Mouse (Mus musculus): ENCODE measurements around the gene Gm3336.

- no peak for TF ChIP-seq ZNF384 (IDR thresholded peaks at IDR 0.05; ENCODE audit: low read depth, low read length)
- TF ChIP-seq CHD2 (IDR thresholded peaks at IDR 0.05; ENCODE audit: low read depth, low read length) = no peak
- no peak for TF ChIP-seq ZC3H11A (IDR thresholded peaks at IDR 0.05; ENCODE audit: borderline replicate concordance, low read depth, low read length)
Measured at GRCm38 (mm10) chr8:70742981-70743655, 24.8 kb downstream of the Gm3336 start.

Data from ES-E14 (cell line).